Mouse (Mus musculus) right cerebral cortex, postnatal 10 days (tissue): ENCODE results near the gene Nalcn.

Source experiments
- DNase-seq, 2 experiments: peaks; one replicate each; pipeline ENCODE4 v3.0.0; 2021; ENCODE audit warnings: low spot score in 2 of 2

Nalcn gene

GRCm38 (mm10) chr14:123512923-123513322 is 114.0 kb downstream of the Nalcn start:
- no peak for DNase-seq

GRCm38 (mm10) chr14:123495544-123495943 is 131.4 kb downstream of the Nalcn start:
- no peak for DNase-seq

GRCm38 (mm10) chr14:123488575-123489207 is 138.3 kb downstream of the Nalcn start:
- no peak for DNase-seq

- no peak for DNase-seq
These were observed 164.9 kb downstream of the Nalcn start for GRCm38 (mm10) chr14:123462026-123462425.

- DNase-seq = no peak
These were observed 180.9 kb downstream of the Nalcn start for GRCm38 (mm10) chr14:123446031-123446430.

- DNase-seq = no peak
These were observed 191.4 kb downstream of the Nalcn start for GRCm38 (mm10) chr14:123435542-123435941.

GRCm38 (mm10) chr14:123376167-123376855 is 250.6 kb downstream of the Nalcn start:
- DNase-seq = peak; percentile 42 to 52

- DNase-seq = peak; percentile 37 to 38
These were observed 255.4 kb downstream of the Nalcn start for GRCm38 (mm10) chr14:123371522-123371921.

GRCm38 (mm10) chr14:123359691-123360090 is 267.3 kb downstream of the Nalcn start:
- no peak for DNase-seq

GRCm38 (mm10) chr14:123352973-123353372 is 274.0 kb downstream of the Nalcn start:
- peak; percentile 46 to 58 for DNase-seq

GRCm38 (mm10) chr14:123331841-123332240 is 295.1 kb downstream of the Nalcn start:
- DNase-seq = no peak

GRCm38 (mm10) chr14:123314369-123314768 is 312.6 kb downstream of the Nalcn start:
- no peak for DNase-seq

- DNase-seq = no peak
These were observed 314.6 kb downstream of the Nalcn start for GRCm38 (mm10) chr14:123312371-123312770.

- peak; percentile 40 to 46 for DNase-seq
These were observed 330.9 kb downstream of the Nalcn start for GRCm38 (mm10) chr14:123296068-123296467.

GRCm38 (mm10) chr14:123291118-123292007 is 335.6 kb downstream of the Nalcn start:
- no peak for DNase-seq

GRCm38 (mm10) chr14:123282165-123282564 is 344.8 kb downstream of the Nalcn start:
- DNase-seq = peak in 1 of 2 experiments; percentile 26

- no peak for DNase-seq
These were observed 354.8 kb downstream of the Nalcn start for GRCm38 (mm10) chr14:123272121-123272520.

GRCm38 (mm10) chr14:123240738-123241137 is 386.2 kb downstream of the Nalcn start:
- DNase-seq = no peak

GRCm38 (mm10) chr14:123239945-123240344 is 387.0 kb downstream of the Nalcn start:
- peak; percentile 34 to 36 for DNase-seq

GRCm38 (mm10) chr14:123237002-123237401 is 389.9 kb downstream of the Nalcn start:
- no peak for DNase-seq

- peak in 1 of 2 experiments; percentile 18 for DNase-seq
These were observed 394.2 kb downstream of the Nalcn start for GRCm38 (mm10) chr14:123232630-123233206.
